Comparison of ENCODE assay signal across 19 mouse cellular contexts in the genomic region with DNA sequence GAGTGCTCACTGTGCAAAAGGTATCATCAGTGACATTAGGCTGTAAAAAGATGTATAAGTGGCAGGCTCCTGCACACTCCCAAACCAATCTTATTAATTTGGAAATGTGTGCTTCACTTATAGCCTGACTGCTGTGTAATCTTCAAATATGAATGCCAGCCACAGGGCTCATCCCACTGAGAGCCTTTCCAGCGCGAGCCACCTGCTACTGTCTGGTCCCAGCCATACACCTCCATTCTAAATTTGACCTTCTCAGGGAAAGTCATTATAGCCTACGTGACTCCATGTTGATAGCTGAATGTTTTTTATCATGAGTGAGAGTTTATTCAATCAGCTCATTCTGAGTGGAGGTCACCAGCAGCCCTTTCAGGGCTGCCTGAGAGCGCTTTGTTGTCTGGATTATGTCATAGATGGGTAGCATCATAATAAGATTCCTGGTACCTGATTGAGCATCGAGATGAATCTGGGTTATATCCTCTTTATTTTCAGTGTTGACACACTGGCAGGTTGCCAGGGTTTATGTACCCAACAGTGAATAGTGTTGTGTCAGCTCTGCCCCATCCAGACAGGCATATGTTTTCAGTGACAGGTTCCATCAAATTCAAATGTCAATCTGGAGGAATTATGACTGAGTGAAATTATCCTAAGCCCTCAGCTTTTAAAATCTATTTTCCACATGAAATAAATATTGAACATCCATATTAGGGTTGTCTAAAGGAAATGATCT.
DNase-seq lines count a peak whose midpoint lies in the region; ATAC-seq and TF ChIP-seq lines count a peak whose summit lies in the region.
"Had no signal": no experiment of that assay in that cellular context is flagged by ENCODE, and none has a peak within 500 bp of the region (broad histone marks: within the 10 kb centered on the region; RNA-seq: fewer than 3 reads in every experiment).

No protein-coding gene starts in this region.

- H3K9ac ChIP-seq in midbrain, embryonic 11.5 days (ENCODE audit: low read length), result no peak overlapping the region
- H3K9ac ChIP-seq in midbrain, embryonic 16.5 days (ENCODE audit: low read depth, low read length), result no peak overlapping the region
- no peak overlapping the region for H3K9ac ChIP-seq in forebrain, postnatal 0 days
- H3K9ac ChIP-seq: embryonic facial prominence, embryonic 13.5 days; heart, embryonic 13.5 days; midbrain, embryonic 12.5 days; neural tube, embryonic 12.5 days had no signal

- DNase-seq in midbrain, embryonic 11.5 days (ENCODE audit: low spot score, missing footprints), result no peak
- DNase-seq in cerebellum, adult 11 months, result peak; percentile 26
- DNase-seq in cerebellum, adult 8-10 months, result peak; percentile 29
- peak; percentile 29 for DNase-seq in forebrain, postnatal 0 days
- no peak for DNase-seq in adipocyte (ENCODE audit: low spot score)
- no peak for DNase-seq in gastrocnemius, adult 2 months
- DNase-seq: adrenal gland, adult 2 months; heart, adult 11 months; heart, postnatal 36 days; left cerebral cortex, postnatal 4 days; lung, adult 18-20 months; lung, postnatal 4 days; thymus, postnatal 25 days had no signal

- no peak for TF ChIP-seq CTCF in forebrain, postnatal 0 days (IDR thresholded peaks at IDR 0.05; ENCODE audit: low read depth)
- TF ChIP-seq CTCF in gastrocnemius, adult 2 months (IDR thresholded peaks at IDR 0.05), result no peak

- intact Hi-C loops in gastrocnemius, adult 2 months (cut with DNase I), result no loop called here

- H3K4me1 ChIP-seq in midbrain, embryonic 11.5 days (ENCODE audit: control insufficient read depth, insufficient read depth, low read length), result no peaks in the 10 kb centered on the region
- peaks cover 5% of the 10 kb centered on the region; the same call in 1 of the 2 replicates for H3K4me1 ChIP-seq in midbrain, embryonic 16.5 days (ENCODE audit: control insufficient read depth, insufficient read depth, low read length)
- H3K4me1 ChIP-seq in forebrain, postnatal 0 days (ENCODE audit: insufficient read depth), result no peaks in the 10 kb centered on the region
- H3K4me1 ChIP-seq: midbrain, embryonic 12.5 days; neural tube, embryonic 12.5 days had no signal

- no peaks in the 10 kb centered on the region for H3K9me3 ChIP-seq in midbrain, embryonic 11.5 days (ENCODE audit: control insufficient read depth, low read length)
- no peaks in the 10 kb centered on the region for H3K9me3 ChIP-seq in midbrain, embryonic 16.5 days (replicated peaks; ENCODE audit: control insufficient read depth, low read length, poor library complexity, severe bottlenecking)
- no peaks in the 10 kb centered on the region for H3K9me3 ChIP-seq in forebrain, postnatal 0 days (ENCODE audit: low read length)
- H3K9me3 ChIP-seq: embryonic facial prominence, embryonic 13.5 days; G1E; heart, embryonic 13.5 days; midbrain, embryonic 12.5 days; neural tube, embryonic 12.5 days had no signal

- 86% methylated on average over 5 of the region's 5 CpGs for WGBS in midbrain, embryonic 11.5 days
- 63% methylated on average over 5 of the region's 5 CpGs for WGBS in midbrain, embryonic 16.5 days
- 69% methylated on average over 5 of the region's 5 CpGs for WGBS in forebrain, postnatal 0 days

- no peak overlapping the region for H3K27ac ChIP-seq in midbrain, embryonic 11.5 days (ENCODE audit: low read depth, low read length)
- no peak overlapping the region for H3K27ac ChIP-seq in midbrain, embryonic 16.5 days (ENCODE audit: low read length)
- no peak overlapping the region for H3K27ac ChIP-seq in forebrain, postnatal 0 days (ENCODE audit: low read depth, low read length)
- no peak overlapping the region for H3K27ac ChIP-seq in gastrocnemius, adult 2 months
- H3K27ac ChIP-seq: embryonic facial prominence, embryonic 13.5 days; heart, embryonic 13.5 days; midbrain, embryonic 12.5 days; neural tube, embryonic 12.5 days had no signal

- H3K4me2 ChIP-seq in midbrain, embryonic 11.5 days, result no peak overlapping the region
- no peak overlapping the region for H3K4me2 ChIP-seq in midbrain, embryonic 16.5 days (ENCODE audit: low read length)
- H3K4me2 ChIP-seq in forebrain, postnatal 0 days (ENCODE audit: low read depth), result no peak overlapping the region
- H3K4me2 ChIP-seq: embryonic facial prominence, embryonic 13.5 days; heart, embryonic 13.5 days; midbrain, embryonic 12.5 days; neural tube, embryonic 12.5 days had no signal

- no peaks in the 10 kb centered on the region for H3K36me3 ChIP-seq in midbrain, embryonic 11.5 days (ENCODE audit: control insufficient read depth, insufficient read depth, low read length)
- H3K36me3 ChIP-seq in midbrain, embryonic 16.5 days (ENCODE audit: control insufficient read depth, insufficient read depth, low read length), result no peaks in the 10 kb centered on the region
- no peaks in the 10 kb centered on the region for H3K36me3 ChIP-seq in forebrain, postnatal 0 days (ENCODE audit: insufficient read depth)
- H3K36me3 ChIP-seq: G1E; midbrain, embryonic 12.5 days; neural tube, embryonic 12.5 days had no signal

- no peak overlapping the region for H3K4me3 ChIP-seq in midbrain, embryonic 11.5 days (ENCODE audit: low read depth, low read length)
- H3K4me3 ChIP-seq in midbrain, embryonic 16.5 days (ENCODE audit: low read depth, low read length), result no peak overlapping the region
- H3K4me3 ChIP-seq in forebrain, postnatal 0 days (ENCODE audit: low read depth, low read length), result no peak overlapping the region
- H3K4me3 ChIP-seq in gastrocnemius, adult 2 months, result no peak overlapping the region
- H3K4me3 ChIP-seq: embryonic facial prominence, embryonic 13.5 days; heart, embryonic 13.5 days; midbrain, embryonic 12.5 days; neural tube, embryonic 12.5 days had no signal

- ATAC-seq in midbrain, embryonic 11.5 days (ENCODE audit: low FRiP score), result peak; percentile 50; the same call in 1 of the 2 replicates
- ATAC-seq in midbrain, embryonic 16.5 days, result no peak
- ATAC-seq in forebrain, postnatal 0 days, result no peak

- no peaks in the 10 kb centered on the region for H3K27me3 ChIP-seq in midbrain, embryonic 11.5 days (ENCODE audit: control insufficient read depth, insufficient read depth, low read length)
- no peaks in the 10 kb centered on the region for H3K27me3 ChIP-seq in midbrain, embryonic 16.5 days (ENCODE audit: control insufficient read depth, insufficient read depth, low read depth, low read length)
- H3K27me3 ChIP-seq in forebrain, postnatal 0 days (ENCODE audit: insufficient read depth, low read length), result no peaks in the 10 kb centered on the region
- H3K27me3 ChIP-seq: embryonic facial prominence, embryonic 13.5 days; heart, embryonic 13.5 days; midbrain, embryonic 12.5 days; neural tube, embryonic 12.5 days had no signal

Comparison
In these comparisons a context has a peak if more than half of its experiments do, and no peak if none do; other contexts are left out.
1. DNase-seq: peak in cerebellum, adult 11 months (single experiment), cerebellum, adult 8-10 months (single experiment) and forebrain, postnatal 0 days (single experiment); none in midbrain, embryonic 11.5 days (single experiment), adipocyte (single experiment) and gastrocnemius, adult 2 months (single experiment).